Mouse (Mus musculus): ENCODE measurements around the gene Asprv1. TPM values are rescaled to one million over a fixed set of nuclear protein-coding genes. Genes with fewer than 3 reads are reported as not detected.

Asprv1 gene
- total and polyA plus RNA-seq, 2 experiments from 2014 or later = 1.2 to 4.2 TPM

- no peaks in the 10 kb centered on the region for H3K27me3 ChIP-seq (ENCODE audit: insufficient read depth, low read length)
- H3K4me1 ChIP-seq (ENCODE audit: insufficient read depth, low read length) = no peaks in the 10 kb centered on the region
- H3K36me3 ChIP-seq (ENCODE audit: insufficient read depth, low read length) = no peaks in the 10 kb centered on the region
- no peak overlapping the region for H3K27ac ChIP-seq (ENCODE audit: low read depth, low read length)
- no peaks in the 10 kb centered on the region for H3K9me3 ChIP-seq (ENCODE audit: low read length)
- no peak for TF ChIP-seq CTCF (IDR thresholded peaks at IDR 0.05)
- H3K9ac ChIP-seq (replicated peaks; ENCODE audit: low read length, poor library complexity, severe bottlenecking) = no peak overlapping the region
- DNase-seq (ENCODE audit: low spot score) (peak; percentile 36), ATAC-seq (ENCODE audit: low FRiP score) (no peak)
- 20% methylated on average over 9 of the region's 9 CpGs for WGBS
- H3K4me2 ChIP-seq (ENCODE audit: low read depth, low read length, poor library complexity, severe bottlenecking) = peak overlapping the region; percentile 7
- peak overlapping the region; percentile 2; the same call in 1 of the 2 replicates for H3K4me3 ChIP-seq (ENCODE audit: low read depth, low read length)
Observed at GRCm38 (mm10) chr6:86594636-86595035, 33.3 kb upstream of the Asprv1 start.

- Histone ChIP-seq H3K9ac (replicated peaks; ENCODE audit: low read length, poor library complexity, severe bottlenecking) (no peak overlapping the region), H3K4me1 (ENCODE audit: insufficient read depth, low read length) (no peaks in the 10 kb centered on the region), H3K4me2 (ENCODE audit: low read depth, low read length, poor library complexity, severe bottlenecking) (no peak overlapping the region), H3K27me3 (ENCODE audit: insufficient read depth, low read length) (no peaks in the 10 kb centered on the region), H3K36me3 (ENCODE audit: insufficient read depth, low read length) (no peaks in the 10 kb centered on the region), H3K4me3 (ENCODE audit: low read depth, low read length) (no peak overlapping the region), H3K27ac (ENCODE audit: low read depth, low read length) (no peak overlapping the region), H3K9me3 (ENCODE audit: low read length) (no peaks in the 10 kb centered on the region)
- ATAC-seq (ENCODE audit: low FRiP score) = no peak
- no peak for TF ChIP-seq CTCF (IDR thresholded peaks at IDR 0.05)
- WGBS = 92% methylated on average over 17 of the region's 17 CpGs
- no peak for DNase-seq (ENCODE audit: low spot score)
Observed at GRCm38 (mm10) chr6:86595865-86596440, 32.0 kb upstream of the Asprv1 start.

GRCm38 (mm10) chr6:86598742-86599193, 29.2 kb upstream of the Asprv1 start:
- WGBS = 80% methylated on average over 5 of the region's 5 CpGs
- no peak for TF ChIP-seq CTCF (IDR thresholded peaks at IDR 0.05)
- no peaks in the 10 kb centered on the region for H3K9me3 ChIP-seq (ENCODE audit: low read length)
- ATAC-seq (ENCODE audit: low FRiP score) (0 out of 2 replicates have a peak, but pooled peaks have one; percentile 41), DNase-seq (ENCODE audit: low spot score) (no peak)
- no peaks in the 10 kb centered on the region for H3K36me3 ChIP-seq (ENCODE audit: insufficient read depth, low read length)
- no peaks in the 10 kb centered on the region for H3K4me1 ChIP-seq (ENCODE audit: insufficient read depth, low read length)
- no peak overlapping the region for H3K4me3 ChIP-seq (ENCODE audit: low read depth, low read length)
- H3K9ac ChIP-seq (replicated peaks; ENCODE audit: low read length, poor library complexity, severe bottlenecking) = no peak overlapping the region
- no peak overlapping the region for H3K4me2 ChIP-seq (ENCODE audit: low read depth, low read length, poor library complexity, severe bottlenecking)
- H3K27me3 ChIP-seq (ENCODE audit: insufficient read depth, low read length) = no peaks in the 10 kb centered on the region
- no peak overlapping the region for H3K27ac ChIP-seq (ENCODE audit: low read depth, low read length)

- TF ChIP-seq CTCF (IDR thresholded peaks at IDR 0.05) = peak; percentile 93
- Histone ChIP-seq H3K4me3 (ENCODE audit: low read depth, low read length) (no peak overlapping the region), H3K36me3 (ENCODE audit: insufficient read depth, low read length) (no peaks in the 10 kb centered on the region), H3K27me3 (ENCODE audit: insufficient read depth, low read length) (no peaks in the 10 kb centered on the region), H3K4me1 (ENCODE audit: insufficient read depth, low read length) (no peaks in the 10 kb centered on the region), H3K27ac (ENCODE audit: low read depth, low read length) (no peak overlapping the region), H3K4me2 (ENCODE audit: low read depth, low read length, poor library complexity, severe bottlenecking) (no peak overlapping the region), H3K9me3 (ENCODE audit: low read length) (no peaks in the 10 kb centered on the region), H3K9ac (replicated peaks; ENCODE audit: low read length, poor library complexity, severe bottlenecking) (no peak overlapping the region)
- ATAC-seq (ENCODE audit: low FRiP score) = no peak
- DNase-seq (ENCODE audit: low spot score) = peak; percentile 76
- WGBS = 25% methylated on average over 4 of the region's 4 CpGs
Observed at GRCm38 (mm10) chr6:86599197-86599596, 28.8 kb upstream of the Asprv1 start.

GRCm38 (mm10) chr6:86599951-86600414, 28.0 kb upstream of the Asprv1 start:
- ATAC-seq (ENCODE audit: low FRiP score) = no peak
- WGBS = 44% methylated on average over 6 of the region's 6 CpGs
- Histone ChIP-seq H3K4me1 (ENCODE audit: insufficient read depth, low read length) (no peaks in the 10 kb centered on the region), H3K4me3 (ENCODE audit: low read depth, low read length) (no peak overlapping the region), H3K27ac (ENCODE audit: low read depth, low read length) (no peak overlapping the region), H3K4me2 (ENCODE audit: low read depth, low read length, poor library complexity, severe bottlenecking) (no peak overlapping the region), H3K36me3 (ENCODE audit: insufficient read depth, low read length) (no peaks in the 10 kb centered on the region), H3K9ac (replicated peaks; ENCODE audit: low read length, poor library complexity, severe bottlenecking) (no peak overlapping the region), H3K9me3 (ENCODE audit: low read length) (no peaks in the 10 kb centered on the region), H3K27me3 (ENCODE audit: insufficient read depth, low read length) (no peaks in the 10 kb centered on the region)
- TF ChIP-seq CTCF (IDR thresholded peaks at IDR 0.05) = no peak
- DNase-seq (ENCODE audit: low spot score) = peak; percentile 40

- H3K4me2 ChIP-seq (ENCODE audit: low read depth, low read length, poor library complexity, severe bottlenecking) = no peak overlapping the region
- WGBS = 75% methylated on average over 7 of the region's 7 CpGs
- no peaks in the 10 kb centered on the region for H3K36me3 ChIP-seq (ENCODE audit: insufficient read depth, low read length)
- ATAC-seq (ENCODE audit: low FRiP score) = no peak
- no peak overlapping the region for H3K9ac ChIP-seq (replicated peaks; ENCODE audit: low read length, poor library complexity, severe bottlenecking)
- H3K27me3 ChIP-seq (ENCODE audit: insufficient read depth, low read length) = no peaks in the 10 kb centered on the region
- no peak for TF ChIP-seq CTCF (IDR thresholded peaks at IDR 0.05)
- DNase-seq (ENCODE audit: low spot score) = no peak
- H3K4me3 ChIP-seq (ENCODE audit: low read depth, low read length) = no peak overlapping the region
- H3K27ac ChIP-seq (ENCODE audit: low read depth, low read length) = no peak overlapping the region
- H3K4me1 ChIP-seq (ENCODE audit: insufficient read depth, low read length) = no peaks in the 10 kb centered on the region
- no peaks in the 10 kb centered on the region for H3K9me3 ChIP-seq (ENCODE audit: low read length)
Observed at GRCm38 (mm10) chr6:86605260-86605659, 22.7 kb upstream of the Asprv1 start.

Data from midbrain, postnatal 0 days (tissue).